In genomic region chr1:36062826-36063640, GRCm38 (mm10) we compare ENCODE assay signal across 15 mouse cellular contexts. TPM values are rescaled to one million over a fixed set of nuclear protein-coding genes. Genes with fewer than 3 reads are reported as not detected.
DNase-seq lines count a peak whose midpoint lies in the region; ATAC-seq and TF ChIP-seq lines count a peak whose summit lies in the region.
"Had no signal": no experiment of that assay in that cellular context is flagged by ENCODE, and none has a peak within 500 bp of the region (broad histone marks: within the 10 kb centered on the region; RNA-seq: fewer than 3 reads in every experiment).

No protein-coding gene starts in this region.

- H3K9me3 ChIP-seq in hindbrain, embryonic 10.5 days, result no peaks in the 10 kb centered on the region
- H3K9me3 ChIP-seq in hindbrain, embryonic 13.5 days, result no peaks in the 10 kb centered on the region
- no peaks in the 10 kb centered on the region for H3K9me3 ChIP-seq in midbrain, embryonic 11.5 days (ENCODE audit: control insufficient read depth, low read length)
- H3K9me3 ChIP-seq in midbrain, embryonic 16.5 days (replicated peaks; ENCODE audit: control insufficient read depth, low read length, poor library complexity, severe bottlenecking), result no peaks in the 10 kb centered on the region
- H3K9me3 ChIP-seq in ES-Bruce4 (replicated peaks; ENCODE audit: control insufficient read depth, insufficient read depth, low read length, poor library complexity, severe bottlenecking) (no peaks in the 10 kb centered on the region), ES-E14 (ENCODE audit: control insufficient read depth, insufficient read depth, low read depth, low read length) (no peaks in the 10 kb centered on the region)
- H3K9me3 ChIP-seq: embryonic facial prominence, embryonic 13.5 days; heart, embryonic 13.5 days; liver, embryonic 12.5 days had no signal

- DNase-seq in hindbrain, embryonic 10.5 days (ENCODE audit: low spot score), result no peak
- DNase-seq in midbrain, embryonic 11.5 days (ENCODE audit: low spot score, missing footprints), result peak; percentile 84
- no peak for DNase-seq in ES-E14 (ENCODE audit: low read depth, low spot score)
- DNase-seq in spleen, adult 18-20 months, result no peak
- DNase-seq: kidney, adult 8-10 months; kidney, postnatal 4 days; right cerebral cortex, postnatal 25 days; thymus, adult 18-20 months had no signal

- peak; percentile 29 for TF ChIP-seq POLR2A in ES-Bruce4 (IDR thresholded peaks at IDR 0.05; ENCODE audit: insufficient read depth, low read length)

- no peak overlapping the region for H3K9ac ChIP-seq in hindbrain, embryonic 13.5 days
- H3K9ac ChIP-seq in midbrain, embryonic 11.5 days (ENCODE audit: low read length), result no peak overlapping the region; the same call in 1 of the 2 replicates
- H3K9ac ChIP-seq in midbrain, embryonic 16.5 days (ENCODE audit: low read depth, low read length), result no peak overlapping the region
- H3K9ac ChIP-seq in ES-Bruce4 (ENCODE audit: low read depth, poor library complexity, severe bottlenecking), result peak overlapping the region; percentile 26; the same call in 1 of the 2 replicates
- no peak overlapping the region for H3K9ac ChIP-seq in ES-E14 (ENCODE audit: insufficient read depth, low read depth, low read length, poor library complexity, severe bottlenecking)
- H3K9ac ChIP-seq: embryonic facial prominence, embryonic 13.5 days; heart, embryonic 13.5 days; liver, embryonic 12.5 days had no signal

- H3K4me3 ChIP-seq in hindbrain, embryonic 10.5 days, result no peak overlapping the region
- no peak overlapping the region for H3K4me3 ChIP-seq in hindbrain, embryonic 13.5 days
- no peak overlapping the region for H3K4me3 ChIP-seq in midbrain, embryonic 11.5 days (ENCODE audit: low read depth, low read length)
- H3K4me3 ChIP-seq in midbrain, embryonic 16.5 days (ENCODE audit: low read depth, low read length), result no peak overlapping the region
- H3K4me3 ChIP-seq in ES-Bruce4 (ENCODE audit: low read depth, low read length) (peak overlapping the region; percentile 20), ES-E14 (ENCODE audit: insufficient read depth in 1 of 2, low read depth in 1 of 2, low read length in 2 of 2, poor library complexity in 1 of 2, severe bottlenecking in 1 of 2) (no peak overlapping the region)
- H3K4me3 ChIP-seq: embryonic facial prominence, embryonic 13.5 days; heart, embryonic 13.5 days; liver, embryonic 12.5 days had no signal

- H3K36me3 ChIP-seq in hindbrain, embryonic 10.5 days, result no peaks in the 10 kb centered on the region
- no peaks in the 10 kb centered on the region for H3K36me3 ChIP-seq in hindbrain, embryonic 13.5 days
- H3K36me3 ChIP-seq in midbrain, embryonic 11.5 days (ENCODE audit: control insufficient read depth, insufficient read depth, low read length), result no peaks in the 10 kb centered on the region
- H3K36me3 ChIP-seq in midbrain, embryonic 16.5 days (ENCODE audit: control insufficient read depth, insufficient read depth, low read length), result no peaks in the 10 kb centered on the region
- H3K36me3 ChIP-seq in ES-Bruce4 (ENCODE audit: control insufficient read depth, insufficient read depth, low read length, poor library complexity, severe bottlenecking) (no peaks in the 10 kb centered on the region), ES-E14 (ENCODE audit: control insufficient read depth, insufficient read depth, low read length, poor library complexity, severe bottlenecking) (no peaks in the 10 kb centered on the region)
- H3K36me3 ChIP-seq: embryonic facial prominence, embryonic 13.5 days; heart, embryonic 13.5 days; liver, embryonic 12.5 days had no signal

- TF ChIP-seq CTCF in ES-Bruce4 (IDR thresholded peaks at IDR 0.05; ENCODE audit: low read depth, low read length), result no peak

- no peak for ATAC-seq in hindbrain, embryonic 13.5 days (ENCODE audit: low FRiP score)
- no peak for ATAC-seq in midbrain, embryonic 11.5 days (ENCODE audit: low FRiP score)
- no peak for ATAC-seq in midbrain, embryonic 16.5 days
- ATAC-seq: CD4-positive, CD25-positive, alpha-beta regulatory T cell, adult 4 months had no signal

- in situ Hi-C loops in ES-E14 (cut with MboI; ENCODE audit: low sequenced_read_pairs in 2 of 2, unreplicated experiment in 2 of 2), result loop anchor here in 1 of 2 experiments (5.0 to 10.0 kb wide), 2 partner anchors 48 to 216 kb away; no protein-coding TSS in a partner anchor

- 76% methylated on average over 9 of the region's 9 CpGs for WGBS in hindbrain, embryonic 10.5 days
- 77% methylated on average over 9 of the region's 9 CpGs for WGBS in hindbrain, embryonic 13.5 days
- WGBS in midbrain, embryonic 11.5 days, result 74% methylated on average over 9 of the region's 9 CpGs
- 69% methylated on average over 9 of the region's 9 CpGs for WGBS in midbrain, embryonic 16.5 days

- peaks cover 23% of the 10 kb centered on the region for H3K27me3 ChIP-seq in hindbrain, embryonic 10.5 days (ENCODE audit: insufficient read depth, poor library complexity, severe bottlenecking)
- no peaks in the 10 kb centered on the region for H3K27me3 ChIP-seq in hindbrain, embryonic 13.5 days
- no peaks in the 10 kb centered on the region for H3K27me3 ChIP-seq in midbrain, embryonic 11.5 days (ENCODE audit: control insufficient read depth, insufficient read depth, low read length)
- H3K27me3 ChIP-seq in midbrain, embryonic 16.5 days (ENCODE audit: control insufficient read depth, insufficient read depth, low read depth, low read length), result no peaks in the 10 kb centered on the region
- H3K27me3 ChIP-seq in ES-Bruce4 (ENCODE audit: control insufficient read depth, insufficient read depth, low read length, poor library complexity, severe bottlenecking), result no peaks in the 10 kb centered on the region
- H3K27me3 ChIP-seq: heart, embryonic 13.5 days; liver, embryonic 12.5 days had no signal

- TF ChIP-seq EP300 in ES-Bruce4 (IDR thresholded peaks at IDR 0.05; ENCODE audit: insufficient read depth, low read depth, low read length), result peak; percentile 54

- peak overlapping the region; percentile 85 for H3K27ac ChIP-seq in hindbrain, embryonic 10.5 days
- H3K27ac ChIP-seq in hindbrain, embryonic 13.5 days, result no peak overlapping the region
- H3K27ac ChIP-seq in midbrain, embryonic 11.5 days (ENCODE audit: low read depth, low read length), result no peak overlapping the region
- H3K27ac ChIP-seq in midbrain, embryonic 16.5 days (ENCODE audit: low read length), result no peak overlapping the region
- peak overlapping the region; percentile 95 for H3K27ac ChIP-seq in ES-Bruce4 (ENCODE audit: insufficient read depth, low read length)
- peak overlapping the region; percentile 42; the same call in 1 of the 2 replicates for H3K27ac ChIP-seq in ES-E14 (ENCODE audit: insufficient read depth, low read depth, low read length, poor library complexity, severe bottlenecking)
- H3K27ac ChIP-seq: embryonic facial prominence, embryonic 13.5 days; heart, embryonic 13.5 days; liver, embryonic 12.5 days had no signal

- H3K4me1 ChIP-seq in hindbrain, embryonic 10.5 days (replicated peaks), result peaks cover 76% of the 10 kb centered on the region
- H3K4me1 ChIP-seq in hindbrain, embryonic 13.5 days (replicated peaks), result peaks cover 52% of the 10 kb centered on the region
- H3K4me1 ChIP-seq in midbrain, embryonic 11.5 days (ENCODE audit: control insufficient read depth, insufficient read depth, low read length), result peaks cover 32% of the 10 kb centered on the region
- H3K4me1 ChIP-seq in midbrain, embryonic 16.5 days (ENCODE audit: control insufficient read depth, insufficient read depth, low read length), result peaks cover 21% of the 10 kb centered on the region
- peaks cover 19% of the 10 kb centered on the region for H3K4me1 ChIP-seq in ES-Bruce4 (ENCODE audit: control insufficient read depth, insufficient read depth, low read length)
- H3K4me1 ChIP-seq in ES-E14 (ENCODE audit: control insufficient read depth in 2 of 2, insufficient read depth in 2 of 2, low read length in 2 of 2, poor library complexity in 1 of 2), result peaks cover 29 to 55% of the 10 kb centered on the region in 2 experiments

- H3K4me2 ChIP-seq in hindbrain, embryonic 13.5 days, result no peak overlapping the region
- no peak overlapping the region for H3K4me2 ChIP-seq in midbrain, embryonic 11.5 days
- H3K4me2 ChIP-seq in midbrain, embryonic 16.5 days (ENCODE audit: low read length), result no peak overlapping the region
- H3K4me2 ChIP-seq: embryonic facial prominence, embryonic 13.5 days; heart, embryonic 13.5 days had no signal

TF ChIP-seq in ES-E14, 5 proteins besides CTCF, POLR2A, EP300 and RAD21:
- TF ChIP-seq ZNF384 (IDR thresholded peaks at IDR 0.05; ENCODE audit: low read depth, low read length) (no peak), ZC3H11A (IDR thresholded peaks at IDR 0.05; ENCODE audit: borderline replicate concordance, low read depth, low read length) (no peak), CHD2 (IDR thresholded peaks at IDR 0.05; ENCODE audit: low read depth, low read length) (no peak), HCFC1 (IDR thresholded peaks at IDR 0.05; ENCODE audit: borderline replicate concordance, insufficient read depth, low read length) (no peak), MAFK (IDR thresholded peaks at IDR 0.05; ENCODE audit: insufficient read depth, low read depth, low read length) (no peak)

RNA-seq across cellular contexts. Expression of gene Hs6st1, which starts 5.2 kb away (rescaled TPM):
- polyA plus RNA-seq in hindbrain, embryonic 10.5 days (2016; fragmentation: Nextera tagmentation; extraction: Ambion mirVana), result 5.2 and 6.2 TPM in 2 replicates
- 9.3 and 10.0 TPM in 2 replicates for polyA plus RNA-seq in hindbrain, embryonic 13.5 days (2015; fragmentation: Nextera tagmentation; extraction: Ambion mirVana)
- 16.7 and 20.3 TPM in 2 replicates for polyA plus RNA-seq in midbrain, embryonic 11.5 days (2014; fragmentation: Nextera tagmentation; extraction: Ambion mirVana)
- polyA plus RNA-seq in midbrain, embryonic 16.5 days (2015; fragmentation: Nextera tagmentation; extraction: Ambion mirVana), result 9.4 and 10.8 TPM in 2 replicates
- polyA plus RNA-seq in ES-Bruce4 (2011; ENCODE audit: insufficient read depth, insufficient read length, low read depth, missing spikeins), result 75.6 and 79.2 TPM in 2 replicates
- 46.3 and 51.0 TPM in 2 replicates for total RNA-seq in ES-E14 (2012; rRNA removed)

Comparison
In these comparisons a context has a peak if more than half of its experiments do, and no peak if none do; other contexts are left out.
1. H3K27ac ChIP-seq: peak in hindbrain, embryonic 10.5 days (single experiment), ES-Bruce4 (single experiment) and ES-E14 (single experiment); none in hindbrain, embryonic 13.5 days (single experiment), midbrain, embryonic 11.5 days (single experiment) and midbrain, embryonic 16.5 days (single experiment).